Mouse (Mus musculus): ENCODE data around the gene Trim28. TPM values are rescaled to one million over a fixed set of nuclear protein-coding genes. Genes with fewer than 3 reads are reported as not detected.
"Not testable (repeated sequence)": the region's sequence is repeated elsewhere in the genome, so short reads cannot be mapped to it uniquely, and the experiment has no call there.

Gene Trim28
- polyA plus RNA-seq, 1 experiment: 516 TPM

- no peak overlapping the region for H3K4me3 ChIP-seq (ENCODE audit: control insufficient read depth, low read depth, low read length)
- H3K27me3 ChIP-seq (ENCODE audit: control insufficient read depth, insufficient read depth, low read length): no peaks in the 10 kb centered on the region
- TF ChIP-seq CTCF (IDR thresholded peaks at IDR 0.05; ENCODE audit: control insufficient read depth, insufficient read depth, insufficient replicate concordance, low read depth, low read length): no peak
- no peak for TF ChIP-seq POLR2A (IDR thresholded peaks at IDR 0.05; ENCODE audit: control insufficient read depth, low read depth, low read length)
- H3K4me1 ChIP-seq (ENCODE audit: control insufficient read depth, insufficient read depth, low read length): peaks cover 23% of the 10 kb centered on the region
- H3K27ac ChIP-seq (ENCODE audit: control insufficient read depth, insufficient read depth, low read depth, low read length): no peak overlapping the region
- H3K36me3 ChIP-seq (ENCODE audit: control insufficient read depth, insufficient read depth, low read length): no peaks in the 10 kb centered on the region
Measured at GRCm38 (mm10) chr7:13046084-13046483, 47.2 kb downstream of the Trim28 start.

- no peak overlapping the region for H3K27ac ChIP-seq (ENCODE audit: control insufficient read depth, insufficient read depth, low read depth, low read length)
- TF ChIP-seq CTCF (IDR thresholded peaks at IDR 0.05; ENCODE audit: control insufficient read depth, insufficient read depth, insufficient replicate concordance, low read depth, low read length) (no peak), POLR2A (IDR thresholded peaks at IDR 0.05; ENCODE audit: control insufficient read depth, low read depth, low read length) (no peak)
- peaks cover 10% of the 10 kb centered on the region for H3K4me1 ChIP-seq (ENCODE audit: control insufficient read depth, insufficient read depth, low read length)
- no peaks in the 10 kb centered on the region for H3K27me3 ChIP-seq (ENCODE audit: control insufficient read depth, insufficient read depth, low read length)
- H3K36me3 ChIP-seq (ENCODE audit: control insufficient read depth, insufficient read depth, low read length): no peaks in the 10 kb centered on the region
- H3K4me3 ChIP-seq (ENCODE audit: control insufficient read depth, low read depth, low read length): peak overlapping the region; percentile 15
Measured at GRCm38 (mm10) chr7:13053001-13053400, 54.1 kb downstream of the Trim28 start.

- no peaks in the 10 kb centered on the region for H3K36me3 ChIP-seq (ENCODE audit: control insufficient read depth, insufficient read depth, low read length)
- TF ChIP-seq POLR2A (IDR thresholded peaks at IDR 0.05; ENCODE audit: control insufficient read depth, low read depth, low read length): no peak
- TF ChIP-seq CTCF (IDR thresholded peaks at IDR 0.05; ENCODE audit: control insufficient read depth, insufficient read depth, insufficient replicate concordance, low read depth, low read length): no peak
- no peak overlapping the region; the same call in 1 of the 2 replicates for H3K4me3 ChIP-seq (ENCODE audit: control insufficient read depth, low read depth, low read length)
- H3K4me1 ChIP-seq (ENCODE audit: control insufficient read depth, insufficient read depth, low read length): peaks cover 10% of the 10 kb centered on the region
- no peak overlapping the region for H3K27ac ChIP-seq (ENCODE audit: control insufficient read depth, insufficient read depth, low read depth, low read length)
- H3K27me3 ChIP-seq (ENCODE audit: control insufficient read depth, insufficient read depth, low read length): no peaks in the 10 kb centered on the region
Measured at GRCm38 (mm10) chr7:13053501-13053900, 54.6 kb downstream of the Trim28 start.

- Histone ChIP-seq H3K4me3 (ENCODE audit: control insufficient read depth, low read depth, low read length) (peak overlapping the region; percentile 94), H3K27ac (ENCODE audit: control insufficient read depth, insufficient read depth, low read depth, low read length) (peak overlapping the region; percentile 98)
- TF ChIP-seq POLR2A (IDR thresholded peaks at IDR 0.05; ENCODE audit: control insufficient read depth, low read depth, low read length): no peak
- TF ChIP-seq CTCF (IDR thresholded peaks at IDR 0.05; ENCODE audit: control insufficient read depth, insufficient read depth, insufficient replicate concordance, low read depth, low read length): no peak
Measured at GRCm38 (mm10) chr7:13053961-13054286, 55.0 kb downstream of the Trim28 start.

GRCm38 (mm10) chr7:13054287-13055010 lies 55.5 kb downstream of the Trim28 start, which contains the start of gene Mzf1:
TSS of gene Mzf1 (minus strand) at chr7:13054764.
- Histone ChIP-seq H3K27me3 (ENCODE audit: control insufficient read depth, insufficient read depth, low read length) (no peaks in the 10 kb centered on the region), H3K36me3 (ENCODE audit: control insufficient read depth, insufficient read depth, low read length) (no peaks in the 10 kb centered on the region), H3K4me1 (ENCODE audit: control insufficient read depth, insufficient read depth, low read length) (peaks cover 10% of the 10 kb centered on the region), H3K4me3 (ENCODE audit: control insufficient read depth, low read depth, low read length) (peak within 1 kb of the TSS; percentile 94), H3K27ac (ENCODE audit: control insufficient read depth, insufficient read depth, low read depth, low read length) (peak within 1 kb of the TSS; percentile 98)
- no peak for TF ChIP-seq CTCF (IDR thresholded peaks at IDR 0.05; ENCODE audit: control insufficient read depth, insufficient read depth, insufficient replicate concordance, low read depth, low read length)
- peak; percentile 66 for TF ChIP-seq POLR2A (IDR thresholded peaks at IDR 0.05; ENCODE audit: control insufficient read depth, low read depth, low read length)

More at GRCm38 (mm10) chr7:13053961-13054286, 55.0 kb downstream of the Trim28 start:
- Histone ChIP-seq H3K4me1 (ENCODE audit: control insufficient read depth, insufficient read depth, low read length) (peaks cover 10% of the 10 kb centered on the region), H3K27me3 (ENCODE audit: control insufficient read depth, insufficient read depth, low read length) (no peaks in the 10 kb centered on the region), H3K36me3 (ENCODE audit: control insufficient read depth, insufficient read depth, low read length) (no peaks in the 10 kb centered on the region)

GRCm38 (mm10) chr7:13056913-13057700 lies 58.2 kb downstream of the Trim28 start:
- TF ChIP-seq POLR2A (IDR thresholded peaks at IDR 0.05; ENCODE audit: control insufficient read depth, low read depth, low read length) (no peak), CTCF (IDR thresholded peaks at IDR 0.05; ENCODE audit: control insufficient read depth, insufficient read depth, insufficient replicate concordance, low read depth, low read length) (no peak)
- no peaks in the 10 kb centered on the region for H3K36me3 ChIP-seq (ENCODE audit: control insufficient read depth, insufficient read depth, low read length)
- peaks cover 10% of the 10 kb centered on the region for H3K4me1 ChIP-seq (ENCODE audit: control insufficient read depth, insufficient read depth, low read length)
- no peak overlapping the region for H3K27ac ChIP-seq (ENCODE audit: control insufficient read depth, insufficient read depth, low read depth, low read length)
- H3K27me3 ChIP-seq (ENCODE audit: control insufficient read depth, insufficient read depth, low read length): no peaks in the 10 kb centered on the region
- no peak overlapping the region for H3K4me3 ChIP-seq (ENCODE audit: control insufficient read depth, low read depth, low read length)

- TF ChIP-seq CTCF (IDR thresholded peaks at IDR 0.05; ENCODE audit: control insufficient read depth, insufficient read depth, insufficient replicate concordance, low read depth, low read length) (no peak), POLR2A (IDR thresholded peaks at IDR 0.05; ENCODE audit: control insufficient read depth, low read depth, low read length) (no peak)
- no peak overlapping the region for H3K27ac ChIP-seq (ENCODE audit: control insufficient read depth, insufficient read depth, low read depth, low read length)
Measured at GRCm38 (mm10) chr7:13059536-13059935, 60.6 kb downstream of the Trim28 start.

GRCm38 (mm10) chr7:13063399-13063798 lies 64.5 kb downstream of the Trim28 start:
- H3K27ac ChIP-seq (ENCODE audit: control insufficient read depth, insufficient read depth, low read depth, low read length); H3K27me3 ChIP-seq (ENCODE audit: control insufficient read depth, insufficient read depth, low read length); H3K4me3 ChIP-seq (ENCODE audit: control insufficient read depth, low read depth, low read length); H3K4me1 ChIP-seq (ENCODE audit: control insufficient read depth, insufficient read depth, low read length); H3K36me3 ChIP-seq (ENCODE audit: control insufficient read depth, insufficient read depth, low read length): not testable (repeated sequence)

More at GRCm38 (mm10) chr7:13059536-13059935, 60.6 kb downstream of the Trim28 start:
- Histone ChIP-seq H3K36me3 (ENCODE audit: control insufficient read depth, insufficient read depth, low read length) (no peaks in the 10 kb centered on the region), H3K4me3 (ENCODE audit: control insufficient read depth, low read depth, low read length) (no peak overlapping the region), H3K4me1 (ENCODE audit: control insufficient read depth, insufficient read depth, low read length) (peaks cover 3% of the 10 kb centered on the region), H3K27me3 (ENCODE audit: control insufficient read depth, insufficient read depth, low read length) (no peaks in the 10 kb centered on the region)

All from testis, adult 2 months (tissue).